Mouse (Mus musculus) testis, postnatal 14 days (tissue): ENCODE measurements around the gene Akap14.

Experiments
- DNase-seq: peaks from one replicate; pipeline ENCODE4 v3.0.0; 2021; ENCODE audit warnings: low spot score

The Akap14 gene

GRCm38 (mm10) chrX:37103826-37104225 lies 64.8 kb downstream of the Akap14 start:
- DNase-seq: no peak
